23 mouse cellular contexts compared by ENCODE assay signal in the genomic region with DNA sequence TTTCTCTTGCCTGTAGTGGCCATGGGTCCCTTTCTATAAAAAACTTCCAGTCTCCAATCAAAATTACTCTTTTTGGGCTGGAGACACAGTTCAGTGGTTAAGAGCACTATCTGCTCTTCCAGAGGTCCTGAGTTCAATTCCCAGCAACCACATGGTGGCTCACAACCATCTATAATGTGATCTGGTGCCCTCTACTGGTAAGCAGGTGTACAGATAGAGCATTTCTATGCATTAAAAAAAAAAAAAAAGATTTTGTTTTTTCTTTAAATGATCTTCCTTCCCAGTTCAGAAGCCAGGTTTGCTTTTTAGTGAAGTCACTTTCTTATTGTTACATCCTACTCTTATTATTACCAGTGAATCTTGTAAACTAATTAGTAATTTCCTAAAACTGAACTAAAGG.
DNase-seq lines count a peak whose midpoint lies in the region; ATAC-seq and TF ChIP-seq lines count a peak whose summit lies in the region.
"Had no signal": no experiment of that assay in that cellular context is flagged by ENCODE, and none has a peak within 500 bp of the region (broad histone marks: within the 10 kb centered on the region; RNA-seq: fewer than 3 reads in every experiment).

No protein-coding gene starts in this region.

- in situ Hi-C loops in Patski (cut with MboI; ENCODE audit: low pct_unique_long_range_greater_than_20kb): no loop called here

- H3K4me3 ChIP-seq in forebrain, postnatal 0 days (ENCODE audit: low read depth, low read length): no peak overlapping the region
- H3K4me3 ChIP-seq in forebrain, embryonic 11.5 days (ENCODE audit: low read depth, low read length): no peak overlapping the region
- no peak overlapping the region for H3K4me3 ChIP-seq in left cerebral cortex, adult 2 months
- no peak overlapping the region for H3K4me3 ChIP-seq in hindbrain, embryonic 14.5 days (replicated peaks; ENCODE audit: low read length)
- H3K4me3 ChIP-seq: embryonic facial prominence, embryonic 12.5 days; forebrain, embryonic 12.5 days; hindbrain, embryonic 10.5 days; lung, embryonic 15.5 days; midbrain, embryonic 12.5 days had no signal

- POLR2A ChIA-PET in Patski (lab: Charles Lee): no interaction called here

- no peaks in the 10 kb centered on the region for H3K27me3 ChIP-seq in forebrain, postnatal 0 days (ENCODE audit: insufficient read depth, low read length)
- no peaks in the 10 kb centered on the region for H3K27me3 ChIP-seq in forebrain, embryonic 11.5 days (ENCODE audit: control insufficient read depth, insufficient read depth, low read length)
- no peaks in the 10 kb centered on the region for H3K27me3 ChIP-seq in Patski
- no peaks in the 10 kb centered on the region for H3K27me3 ChIP-seq in hindbrain, embryonic 14.5 days (ENCODE audit: control insufficient read depth, insufficient read depth, low read length)
- H3K27me3 ChIP-seq: CH12.LX; embryonic facial prominence, embryonic 12.5 days; forebrain, embryonic 12.5 days; lung, embryonic 15.5 days; midbrain, embryonic 12.5 days had no signal

- H3K9me3 ChIP-seq in forebrain, postnatal 0 days (ENCODE audit: low read length): no peaks in the 10 kb centered on the region
- no peaks in the 10 kb centered on the region for H3K9me3 ChIP-seq in forebrain, embryonic 11.5 days (ENCODE audit: control insufficient read depth, low read length)
- no peaks in the 10 kb centered on the region for H3K9me3 ChIP-seq in hindbrain, embryonic 14.5 days (ENCODE audit: control insufficient read depth, low read length)
- H3K9me3 ChIP-seq: embryonic facial prominence, embryonic 12.5 days; forebrain, embryonic 12.5 days; hindbrain, embryonic 10.5 days; lung, embryonic 15.5 days; midbrain, embryonic 12.5 days had no signal

- no peak overlapping the region for H3K9ac ChIP-seq in forebrain, postnatal 0 days
- no peak overlapping the region for H3K9ac ChIP-seq in forebrain, embryonic 11.5 days (ENCODE audit: low read length)
- no peak overlapping the region for H3K9ac ChIP-seq in hindbrain, embryonic 14.5 days
- H3K9ac ChIP-seq: embryonic facial prominence, embryonic 12.5 days; forebrain, embryonic 12.5 days; lung, embryonic 15.5 days; midbrain, embryonic 12.5 days had no signal

- no peak overlapping the region for H3K4me2 ChIP-seq in forebrain, postnatal 0 days (ENCODE audit: low read depth)
- H3K4me2 ChIP-seq in forebrain, embryonic 11.5 days (ENCODE audit: low read depth, low read length, severe bottlenecking): no peak overlapping the region
- no peak overlapping the region for H3K4me2 ChIP-seq in hindbrain, embryonic 14.5 days (replicated peaks)
- H3K4me2 ChIP-seq: embryonic facial prominence, embryonic 12.5 days; forebrain, embryonic 12.5 days; heart, embryonic 11.5 days; liver, embryonic 11.5 days; lung, embryonic 15.5 days; midbrain, embryonic 12.5 days had no signal

- H3K4me1 ChIP-seq in forebrain, postnatal 0 days (ENCODE audit: insufficient read depth): no peaks in the 10 kb centered on the region
- no peaks in the 10 kb centered on the region for H3K4me1 ChIP-seq in forebrain, embryonic 11.5 days (replicated peaks; ENCODE audit: control insufficient read depth, insufficient read depth, low read length)
- no peaks in the 10 kb centered on the region for H3K4me1 ChIP-seq in hindbrain, embryonic 14.5 days (replicated peaks; ENCODE audit: control insufficient read depth, insufficient read depth, low read length)
- H3K4me1 ChIP-seq: embryonic facial prominence, embryonic 12.5 days; forebrain, embryonic 12.5 days; hindbrain, embryonic 10.5 days; lung, embryonic 15.5 days; midbrain, embryonic 12.5 days had no signal

- 0 out of 2 replicates have a peak, but pooled peaks have one; percentile 4 for TF ChIP-seq CTCF in forebrain, postnatal 0 days (IDR thresholded peaks at IDR 0.05; ENCODE audit: low read depth)
- TF ChIP-seq CTCF in left cerebral cortex, adult 2 months (IDR thresholded peaks at IDR 0.05): peak; percentile 32
- TF ChIP-seq CTCF in Patski (IDR thresholded peaks at IDR 0.05): peak; percentile 27

- H3K36me3 ChIP-seq in forebrain, postnatal 0 days (ENCODE audit: insufficient read depth): no peaks in the 10 kb centered on the region; the same call in 1 of the 2 replicates
- no peaks in the 10 kb centered on the region; the same call in 1 of the 2 replicates for H3K36me3 ChIP-seq in forebrain, embryonic 11.5 days (ENCODE audit: control insufficient read depth, insufficient read depth, low read length)
- H3K36me3 ChIP-seq in hindbrain, embryonic 14.5 days (replicated peaks; ENCODE audit: control insufficient read depth, insufficient read depth): peaks cover 7% of the 10 kb centered on the region; the same call in 1 of the 2 replicates
- H3K36me3 ChIP-seq: embryonic facial prominence, embryonic 12.5 days; forebrain, embryonic 12.5 days; hindbrain, embryonic 10.5 days; lung, embryonic 15.5 days; midbrain, embryonic 12.5 days had no signal

- intact Hi-C loops in left cerebral cortex, adult 2 months (cut with DNase I): loop anchor here (5.0 kb wide), 1 partner anchor 300 kb away; no protein-coding TSS in a partner anchor

- no peak for DNase-seq in forebrain, postnatal 0 days
- DNase-seq in forebrain, embryonic 11.5 days (ENCODE audit: low spot score): no peak
- no peak for DNase-seq in left cerebral cortex, adult 2 months (ENCODE audit: extremely low spot score in 1 of 2, low spot score in 2 of 2)
- DNase-seq in left cerebral cortex, adult 8-10 months (ENCODE audit: low spot score in 2 of 2): no peak
- DNase-seq in 3T3-L1 (ENCODE audit: low read depth, low spot score) (peak; percentile 4), Patski (ENCODE audit: low read depth, low spot score) (no peak)
- DNase-seq in hindbrain, embryonic 14.5 days (ENCODE audit: low spot score): no peak
- DNase-seq in adrenal gland, postnatal 4 days (ENCODE audit: low spot score in 2 of 2): no peak
- DNase-seq: adrenal gland, adult 8-10 months; cerebellum, adult 18-20 months; cerebellum, postnatal 25 days; heart, postnatal 10 days; kidney, adult 11 months had no signal

- CTCF ChIA-PET in Patski (lab: Charles Lee): no interaction called here

- no peak for ATAC-seq in forebrain, postnatal 0 days
- no peak for ATAC-seq in forebrain, embryonic 11.5 days (replicated peaks; ENCODE audit: low FRiP score)
- ATAC-seq in Patski: no peak
- no peak for ATAC-seq in hindbrain, embryonic 14.5 days (ENCODE audit: low FRiP score)
- ATAC-seq: activated CD4-positive, CD25-positive, alpha-beta regulatory T cell, adult 4 months; hindbrain, postnatal 0 days had no signal

- H3K27ac ChIP-seq in forebrain, postnatal 0 days (ENCODE audit: low read depth, low read length): no peak overlapping the region
- H3K27ac ChIP-seq in forebrain, embryonic 11.5 days (ENCODE audit: low read depth, low read length): no peak overlapping the region
- H3K27ac ChIP-seq in left cerebral cortex, adult 2 months: no peak overlapping the region
- H3K27ac ChIP-seq in hindbrain, embryonic 14.5 days: no peak overlapping the region
- H3K27ac ChIP-seq: embryonic facial prominence, embryonic 12.5 days; forebrain, embryonic 12.5 days; hindbrain, embryonic 10.5 days; hindbrain, postnatal 0 days; lung, embryonic 15.5 days; midbrain, embryonic 12.5 days had no signal
